Mouse (Mus musculus) spleen, adult 2 months (tissue): ENCODE results near the gene Sgca.

ENCODE experiments used
- CTCF ChIP-seq: fragments of 200-500 bp; IDR thresholded peaks from 2 replicates; pipeline ENCODE4 v1.5.1; 2011; ENCODE audit warnings: mild to moderate bottlenecking, inconsistent platforms; ENCODE audit not compliant: insufficient read depth, insufficient read length, insufficient replicate concordance; ENCODE audit errors: extremely low read depth
- POLR2A ChIP-seq: fragments of 200-500 bp; IDR thresholded peaks from 2 replicates; pipeline ENCODE4 v1.6.1; 2011; ENCODE audit warnings: low read depth, low read length, inconsistent platforms

DNA sequence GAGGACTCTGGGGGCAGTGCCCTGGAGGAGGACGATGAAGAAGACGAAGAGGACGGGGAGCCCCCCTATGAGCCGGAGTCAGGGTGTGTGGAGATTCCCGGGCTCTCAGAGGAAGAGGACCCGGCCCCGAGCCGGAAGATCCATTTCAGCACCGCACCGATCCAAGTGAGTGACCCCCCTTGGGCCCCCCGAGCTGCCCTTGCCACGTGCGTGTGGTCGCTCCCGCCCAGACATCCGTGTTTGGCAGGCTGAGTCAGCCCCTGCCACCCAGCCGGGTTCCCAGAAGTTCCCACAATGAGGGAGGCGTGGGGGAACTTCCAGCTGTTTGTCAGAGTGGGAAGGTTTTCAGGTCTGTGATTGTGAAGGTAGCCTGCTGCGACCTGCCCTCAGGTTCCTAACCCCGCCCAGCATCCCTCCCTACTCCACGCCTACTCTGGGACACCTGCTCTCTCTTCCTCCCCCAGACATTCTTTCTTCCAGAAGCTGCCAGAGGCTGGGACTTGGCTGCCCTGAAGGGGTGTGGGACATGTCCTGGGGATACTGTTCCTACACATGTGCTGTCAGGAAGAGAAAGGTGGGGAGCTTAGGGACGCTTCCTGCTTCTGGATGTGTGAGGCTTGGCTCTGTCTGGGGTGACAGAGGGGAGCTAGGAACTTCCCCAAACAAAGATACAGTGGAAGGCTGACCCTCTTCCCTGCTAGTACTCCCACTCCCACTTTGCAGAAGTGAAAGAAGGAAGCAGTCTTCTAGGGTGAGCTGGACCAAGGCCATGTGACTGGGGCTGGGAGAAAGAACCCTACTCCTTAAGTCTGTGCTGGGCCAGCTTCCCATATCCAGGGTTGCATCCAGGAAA, 16.9 kb upstream of the Sgca start:
- TF ChIP-seq CTCF (no peak), POLR2A (no peak)
